Mouse (Mus musculus) left cerebral cortex, adult 6 months (tissue): ENCODE results near the gene Scg2. TPM values are rescaled to one million over a fixed set of nuclear protein-coding genes. Genes with fewer than 3 reads are reported as not detected.

Source experiments
- long read RNA-seq, 2 experiments: library from polyadenylated mRNA; unstranded; transcript quantifications; one replicate each; pipeline ENCODE4 v2.0.0; 2019 to 2020
- polyA plus RNA-seq: library from polyadenylated mRNA; unstranded; fragments of <200 nt; fragmentation: Nextera tagmentation; gene quantifications from 2 replicates; pipeline ENCODE4 v1.2.3, GENCODE M21; 2021

Gene Scg2
- 143 and 160 TPM in 2 replicates for polyA plus RNA-seq
- long read RNA-seq, experiment 1, transcript Scg2-202 (3 exons, 2,317 nt): minor isoform, 514 of 1,309 reads
- long read RNA-seq, experiment 1, transcript Scg2-201 (2 exons, 2,515 nt): major isoform, 733 of 1,309 reads
- long read RNA-seq, experiment 1, partial matches to known transcripts: 16 of 1,309 reads
- long read RNA-seq, experiment 1, other reads (novel, unspliced or antisense): 46 of 1,309 reads
- long read RNA-seq, experiment 2, transcript Scg2-202 (3 exons, 2,317 nt): minor isoform, 40 of 354 reads
- long read RNA-seq, experiment 2, transcript Scg2-201 (2 exons, 2,515 nt): major isoform, 246 of 354 reads
- long read RNA-seq, experiment 2, partial matches to known transcripts: 67 of 354 reads
- long read RNA-seq, experiment 2, other reads (novel, unspliced or antisense): 1 of 354 reads

GRCm38 (mm10) chr1:79439609-79440308 lies at the start of gene Scg2:
TSS of gene Scg2 (minus strand) at chr1:79440120.

Other genes with a start within 250 kb of the Scg2 start
- 0.44 and 1.8 TPM in 2 replicates for gene Ap1s3, start 231.9 kb upstream of the Scg2 start, polyA plus RNA-seq